Mouse (Mus musculus) forebrain, embryonic 16.5 days (tissue): ENCODE results near the gene Aff1. TPM values are rescaled to one million over a fixed set of nuclear protein-coding genes. Genes with fewer than 3 reads are reported as not detected.
A peak's percentile ranks its signal among the peaks of the same experiment; 100 is the strongest.

Experiments
- ATAC-seq: fragments of 200-750 bp; cut with Nextera tagmentation; 2 replicates; pipeline ENCODE4 v1.8.0; 2017; ENCODE audit warnings: mild to moderate bottlenecking, moderate library complexity
- H3K27ac ChIP-seq: fragments of 300-500 bp; sonication (generic); 2 replicates; pipeline ENCODE4 v1.5.1; 2014; ENCODE audit warnings: low read length, control low read depth
- H3K27me3 ChIP-seq: fragments of 300-500 bp; sonication (generic); replicated peaks from 2 replicates; pipeline ENCODE4 v1.6.1; 2014; ENCODE audit warnings: low read length; ENCODE audit not compliant: control insufficient read depth, insufficient read depth
- H3K36me3 ChIP-seq: fragments of 300-500 bp; sonication (generic); 2 replicates; pipeline ENCODE4 v1.6.1; 2014; ENCODE audit not compliant: control insufficient read depth, insufficient read depth
- H3K4me1 ChIP-seq: fragments of 300-500 bp; sonication (generic); replicated peaks from 2 replicates; pipeline ENCODE4 v1.6.1; 2014; ENCODE audit warnings: low read length; ENCODE audit not compliant: control insufficient read depth, insufficient read depth
- H3K4me2 ChIP-seq: fragments of 300-500 bp; sonication (generic); 2 replicates; pipeline ENCODE4 v1.6.1; 2014; ENCODE audit warnings: mild to moderate bottlenecking, low read length, control low read depth
- H3K4me3 ChIP-seq: fragments of 300-500 bp; sonication (generic); replicated peaks from 2 replicates; pipeline ENCODE4 v1.5.1; 2014; ENCODE audit warnings: mild to moderate bottlenecking, low read length, control low read depth
- H3K9ac ChIP-seq: fragments of 300-500 bp; sonication (generic); replicated peaks from 2 replicates; pipeline ENCODE4 v1.6.1; 2014; ENCODE audit warnings: low read depth, low read length, control low read depth
- H3K9me3 ChIP-seq: fragments of 300-500 bp; sonication (generic); 2 replicates; pipeline ENCODE4 v1.6.1; 2016; ENCODE audit warnings: low read length; ENCODE audit not compliant: control insufficient read depth
- WGBS: fragments of 180-500 bp; shearing (Covaris S2); extraction: QIAGEN DNeasy Blood & Tissue Kit; methylation state at CpG from one replicate; pipeline ENCODE4 v1.1.7; 2014; 5-methylcytosine and 5-hydroxymethylcytosine counted together
- polyA plus RNA-seq: library from polyadenylated mRNA; unstranded; fragments of >200 nt; fragmentation: Nextera tagmentation; extraction: Ambion mirVana; gene quantifications from 2 replicates; pipeline ENCODE4 v1.2.1, GENCODE M21; 2015

The Aff1 gene
- polyA plus RNA-seq, 1 experiment from 2014 or later = 1.5 TPM

DNA sequence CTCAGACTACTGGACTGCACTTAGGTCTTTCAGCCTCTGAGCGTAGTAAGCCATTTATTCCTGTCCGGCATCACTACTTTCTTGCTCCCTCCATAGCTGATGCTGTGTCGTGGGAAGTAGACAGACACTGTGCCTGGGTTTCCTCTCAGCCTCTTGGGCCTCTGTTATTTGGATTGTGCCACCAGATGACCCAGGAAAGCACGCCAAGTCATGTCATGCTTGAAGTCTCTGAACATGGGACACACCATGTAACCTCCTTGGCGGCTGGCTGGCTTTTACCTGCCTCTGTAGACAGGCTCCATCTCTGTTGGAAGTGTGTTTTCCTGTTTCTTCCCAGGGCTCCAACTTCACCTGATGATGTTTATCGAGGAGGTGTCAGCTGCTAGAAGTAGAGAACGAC is 99.6 kb downstream of the Aff1 start:
- ATAC-seq = no peak
- Histone ChIP-seq H3K27me3 (no peaks in the 10 kb centered on the region), H3K9ac (no peak overlapping the region), H3K4me3 (no peak overlapping the region), H3K4me2 (no peak overlapping the region), H3K36me3 (no peaks in the 10 kb centered on the region), H3K27ac (no peak overlapping the region), H3K9me3 (no peaks in the 10 kb centered on the region), H3K4me1 (peaks cover 17% of the 10 kb centered on the region)
- WGBS = 88% methylated on average over 7 of the region's 7 CpGs

DNA sequence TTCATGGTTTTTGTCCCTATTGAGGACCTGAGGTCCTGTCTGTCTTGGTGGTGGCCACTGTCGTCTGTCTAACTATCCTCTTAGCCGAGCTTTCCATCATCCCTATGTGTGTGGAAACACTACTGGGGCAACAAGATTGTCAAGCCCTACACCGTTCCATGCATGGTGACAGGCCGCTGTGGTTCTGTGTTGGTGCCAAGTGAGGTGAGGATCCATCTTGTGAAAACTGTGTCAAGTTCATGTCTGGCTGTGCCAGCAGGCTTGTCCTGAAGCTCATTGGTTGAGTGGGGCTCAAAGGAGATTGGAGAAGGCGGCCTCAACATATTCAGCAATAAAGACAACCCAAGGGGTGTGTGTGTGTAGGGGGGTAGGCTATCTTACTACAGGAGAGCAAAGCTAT is 102.9 kb downstream of the Aff1 start:
- ATAC-seq = no peak
- peaks cover 13% of the 10 kb centered on the region for H3K4me1 ChIP-seq
- 87% methylated on average over 5 of the region's 5 CpGs for WGBS
- no peak overlapping the region for H3K4me3 ChIP-seq
- H3K36me3 ChIP-seq = no peaks in the 10 kb centered on the region
- no peaks in the 10 kb centered on the region for H3K27me3 ChIP-seq
- no peak overlapping the region for H3K9ac ChIP-seq
- H3K9me3 ChIP-seq = no peaks in the 10 kb centered on the region
- H3K4me2 ChIP-seq = no peak overlapping the region
- no peak overlapping the region for H3K27ac ChIP-seq

DNA sequence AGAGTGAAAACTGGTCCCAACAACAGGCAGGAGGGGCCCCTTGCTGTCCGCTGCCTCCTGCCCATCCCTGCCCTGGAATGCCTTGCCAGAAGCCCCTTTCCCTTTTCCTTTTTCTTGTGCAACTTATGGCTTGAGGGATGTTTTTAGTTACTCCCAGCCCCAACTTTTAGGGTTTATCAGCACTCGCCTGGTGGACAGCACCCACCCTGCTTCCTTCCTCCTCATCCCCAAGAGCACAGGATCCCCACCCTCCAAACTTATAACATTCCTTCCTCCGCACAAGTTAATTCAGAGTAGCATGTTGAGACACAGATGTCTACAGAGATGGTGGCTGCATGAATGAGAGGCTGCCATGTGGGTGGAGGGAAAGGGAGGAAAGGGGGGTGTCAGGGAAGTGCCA is 103.9 kb downstream of the Aff1 start:
- Histone ChIP-seq H3K9me3 (no peaks in the 10 kb centered on the region), H3K4me2 (no peak overlapping the region), H3K9ac (no peak overlapping the region), H3K27me3 (no peaks in the 10 kb centered on the region), H3K4me3 (no peak overlapping the region), H3K4me1 (peaks cover 10% of the 10 kb centered on the region), H3K36me3 (no peaks in the 10 kb centered on the region), H3K27ac (no peak overlapping the region)
- no peak for ATAC-seq
- WGBS = 91% methylated on average over 3 of the region's 3 CpGs

DNA sequence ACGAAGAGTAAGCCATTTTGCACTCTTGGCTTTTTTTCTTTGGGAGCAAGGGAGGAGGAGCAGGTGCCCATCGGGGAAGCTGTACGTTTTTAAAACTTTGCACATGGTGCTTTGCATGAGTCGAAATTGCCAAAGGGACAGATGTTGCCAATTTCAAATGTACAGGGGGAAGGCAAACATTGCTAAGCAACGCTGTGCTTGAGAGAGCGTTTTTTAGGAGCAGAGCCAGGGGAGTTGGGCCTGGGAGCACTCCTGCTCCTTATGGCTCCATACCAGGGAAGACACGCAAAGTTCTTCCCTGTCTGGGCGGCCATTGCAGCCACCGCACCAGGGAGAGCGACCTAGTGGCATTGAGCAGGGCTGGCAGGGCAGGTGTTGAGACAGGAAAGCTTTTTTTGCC is 105.6 kb downstream of the Aff1 start:
- Histone ChIP-seq H3K27me3 (no peaks in the 10 kb centered on the region), H3K4me3 (no peak overlapping the region), H3K27ac (0 out of 2 replicates have a peak overlapping the region, but pooled peaks have one; percentile 8), H3K4me2 (no peak overlapping the region), H3K9me3 (no peaks in the 10 kb centered on the region), H3K9ac (no peak overlapping the region), H3K4me1 (peaks cover 10% of the 10 kb centered on the region), H3K36me3 (no peaks in the 10 kb centered on the region)
- 45% methylated on average over 10 of the region's 10 CpGs for WGBS
- ATAC-seq = peak; percentile 83

DNA sequence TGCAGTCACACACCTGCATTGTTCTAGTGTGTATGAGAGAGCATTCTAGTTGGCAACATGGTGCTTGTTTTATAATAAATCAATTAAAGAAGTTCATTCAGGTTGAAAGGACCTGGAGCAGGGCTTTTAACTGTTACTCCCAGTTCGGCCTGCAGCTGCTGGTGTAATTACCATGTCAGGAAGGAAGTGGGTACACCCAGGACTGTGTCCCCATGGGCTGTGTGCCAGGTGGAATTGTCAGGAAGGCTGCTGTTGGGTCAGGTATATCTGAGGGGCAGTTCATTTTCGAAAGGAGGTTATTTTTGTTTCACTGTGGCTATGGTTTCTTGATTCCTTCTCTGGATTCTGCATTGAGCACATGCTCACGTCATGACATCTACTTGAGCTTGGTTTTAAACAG is 107.3 kb downstream of the Aff1 start:
- 58% methylated on average over 3 of the region's 3 CpGs for WGBS
- Histone ChIP-seq H3K9ac (no peak overlapping the region), H3K4me2 (no peak overlapping the region)

DNA sequence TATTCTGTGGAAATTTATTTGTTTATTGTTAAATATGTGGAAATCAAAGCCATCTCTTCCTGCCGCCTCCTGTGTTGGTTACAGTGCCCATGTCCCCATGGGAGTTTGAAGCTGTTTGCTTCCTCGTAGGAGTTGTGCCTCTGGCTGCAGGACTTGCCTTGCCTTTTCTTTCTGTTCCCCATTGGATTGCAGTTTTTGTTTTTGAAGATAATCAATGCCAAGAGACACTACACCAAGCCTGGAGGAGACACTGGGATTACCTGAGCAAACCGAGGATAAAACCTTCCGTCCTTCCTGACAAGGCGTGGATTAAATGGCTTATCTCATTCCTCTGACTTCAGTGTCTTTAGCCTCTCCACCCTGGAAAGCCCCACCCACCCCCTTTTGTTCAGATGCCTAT is 107.8 kb downstream of the Aff1 start:
- no peaks in the 10 kb centered on the region for H3K9me3 ChIP-seq
- ATAC-seq = no peak
- no peak overlapping the region for H3K4me3 ChIP-seq
- H3K27ac ChIP-seq = no peak overlapping the region
- H3K4me2 ChIP-seq = no peak overlapping the region
- no peaks in the 10 kb centered on the region for H3K27me3 ChIP-seq
- no peaks in the 10 kb centered on the region for H3K36me3 ChIP-seq
- H3K4me1 ChIP-seq = peaks cover 19% of the 10 kb centered on the region
- no peak overlapping the region for H3K9ac ChIP-seq
- 62% methylated on average over 5 of the region's 5 CpGs for WGBS

More for the DNA sequence above, 107.3 kb downstream of the Aff1 start:
- peaks cover 19% of the 10 kb centered on the region for H3K4me1 ChIP-seq
- no peak for ATAC-seq
- no peaks in the 10 kb centered on the region for H3K36me3 ChIP-seq
- no peak overlapping the region for H3K4me3 ChIP-seq
- no peaks in the 10 kb centered on the region for H3K9me3 ChIP-seq
- no peaks in the 10 kb centered on the region for H3K27me3 ChIP-seq
- H3K27ac ChIP-seq = no peak overlapping the region

DNA sequence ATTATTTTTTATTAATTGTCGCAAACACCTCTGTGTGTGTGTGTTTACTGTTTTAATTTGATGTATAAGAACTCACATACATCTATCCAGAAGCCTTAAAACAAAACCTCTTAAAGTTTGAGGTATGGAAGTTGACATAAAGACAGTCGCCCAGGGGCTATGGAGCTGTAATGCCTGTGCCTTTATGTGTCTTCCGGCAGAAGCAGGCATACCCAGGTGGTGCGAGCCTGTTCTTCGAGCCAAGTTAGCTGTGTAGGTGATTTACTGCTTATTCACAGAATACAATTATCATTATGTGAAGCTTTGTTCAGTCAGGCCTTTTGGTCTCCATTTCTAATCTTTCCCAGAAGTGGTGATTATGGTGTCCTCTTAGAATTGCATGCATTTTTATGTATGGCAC is 111.2 kb downstream of the Aff1 start:
- 57% methylated on average over 5 of the region's 5 CpGs for WGBS
- peaks cover 9% of the 10 kb centered on the region for H3K4me1 ChIP-seq
- no peak for ATAC-seq
- H3K4me3 ChIP-seq = no peak overlapping the region
- no peaks in the 10 kb centered on the region for H3K9me3 ChIP-seq
- no peaks in the 10 kb centered on the region for H3K27me3 ChIP-seq
- H3K27ac ChIP-seq = no peak overlapping the region
- H3K36me3 ChIP-seq = no peaks in the 10 kb centered on the region
- H3K4me2 ChIP-seq = no peak overlapping the region
- H3K9ac ChIP-seq = no peak overlapping the region

DNA sequence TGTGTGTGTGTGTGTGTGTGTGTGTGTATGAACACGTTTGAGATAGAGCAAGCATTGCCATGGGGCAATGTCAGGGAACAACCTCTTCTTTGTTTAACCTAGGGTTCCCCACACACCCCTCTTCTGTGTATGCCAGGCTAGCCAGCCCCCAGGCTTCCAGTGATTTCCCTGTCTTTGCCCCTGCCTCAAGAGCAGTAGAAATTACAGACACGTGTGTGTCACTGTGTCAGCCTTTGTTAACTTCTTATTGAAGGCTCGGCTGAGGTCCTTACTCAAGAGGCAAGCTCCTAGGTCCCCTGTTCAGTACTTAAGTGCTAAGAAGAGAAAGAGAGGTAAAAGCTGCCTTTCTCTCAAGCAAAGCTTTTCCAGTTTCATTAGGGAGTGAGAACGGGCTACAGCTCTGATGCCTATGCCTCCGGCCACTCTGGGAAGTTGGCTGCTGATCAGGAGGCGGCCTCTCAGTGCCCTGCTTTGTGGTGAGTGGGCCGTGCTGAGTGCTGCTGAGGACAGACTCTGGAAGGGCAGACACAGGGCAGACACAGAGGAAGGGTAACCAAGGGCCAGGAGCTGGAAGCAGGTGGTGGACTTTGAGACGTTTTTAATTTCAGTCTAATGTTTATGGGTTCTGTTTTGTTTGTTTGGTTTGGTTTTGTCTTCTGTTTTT is 111.9 kb downstream of the Aff1 start:
- Histone ChIP-seq H3K27ac (no peak overlapping the region), H3K9ac (no peak overlapping the region), H3K4me2 (no peak overlapping the region), H3K27me3 (no peaks in the 10 kb centered on the region), H3K4me1 (peaks cover 9% of the 10 kb centered on the region), H3K36me3 (no peaks in the 10 kb centered on the region), H3K4me3 (no peak overlapping the region), H3K9me3 (no peaks in the 10 kb centered on the region)
- ATAC-seq = peak; percentile 91
- 5% methylated on average over 8 of the region's 8 CpGs for WGBS

DNA sequence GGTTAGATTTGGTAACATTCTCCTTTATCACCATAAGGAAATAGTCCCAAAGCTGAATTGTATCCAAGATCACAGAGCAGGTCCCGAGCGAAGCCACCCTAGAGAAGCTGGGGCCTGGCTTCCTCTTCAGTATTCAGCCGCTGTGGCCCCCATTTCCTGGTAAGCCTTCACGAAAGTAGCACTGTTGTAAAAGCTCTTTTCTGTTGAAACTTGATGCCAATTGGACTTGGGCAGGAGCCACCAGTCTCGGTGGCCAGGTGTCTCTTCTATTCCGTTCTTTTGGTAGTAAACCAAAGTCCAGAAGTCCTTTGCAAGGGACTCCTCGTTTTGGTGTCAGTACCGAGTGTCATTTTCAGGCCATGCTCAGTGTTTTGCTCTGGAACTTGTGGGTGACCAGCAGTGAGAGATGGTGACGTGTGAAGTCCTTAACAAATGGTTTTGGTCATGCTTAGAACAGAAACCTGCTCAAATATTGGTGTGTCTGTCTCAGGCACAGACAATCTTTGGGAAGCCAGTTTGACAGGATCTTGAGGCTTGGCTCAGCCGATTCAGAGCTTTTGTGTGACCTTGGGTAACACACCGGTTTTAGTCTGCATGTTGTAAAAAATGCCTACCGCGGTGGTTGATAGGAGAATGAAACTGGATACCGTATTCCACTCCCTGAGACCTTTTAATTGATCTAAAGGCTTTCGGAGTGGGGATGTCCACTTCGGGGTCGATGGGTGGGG is 114.8 kb downstream of the Aff1 start:
- H3K27ac ChIP-seq = no peak overlapping the region
- no peaks in the 10 kb centered on the region for H3K9me3 ChIP-seq
- ATAC-seq = no peak
- H3K4me1 ChIP-seq = peaks cover 9% of the 10 kb centered on the region
- H3K4me2 ChIP-seq = no peak overlapping the region
- no peak overlapping the region for H3K9ac ChIP-seq
- no peaks in the 10 kb centered on the region for H3K27me3 ChIP-seq
- 82% methylated on average over 17 of the region's 17 CpGs for WGBS
- H3K36me3 ChIP-seq = no peaks in the 10 kb centered on the region
- no peak overlapping the region for H3K4me3 ChIP-seq
